Mouse (Mus musculus) mesoderm, embryonic 11.5 days (tissue): ENCODE measurements around the gene Mgll.

Experiments
- DNase-seq: peaks from one replicate; pipeline ENCODE4 v3.0.0-alpha.2; 2012; ENCODE audit warnings: low read depth, low spot score

Gene Mgll

DNA sequence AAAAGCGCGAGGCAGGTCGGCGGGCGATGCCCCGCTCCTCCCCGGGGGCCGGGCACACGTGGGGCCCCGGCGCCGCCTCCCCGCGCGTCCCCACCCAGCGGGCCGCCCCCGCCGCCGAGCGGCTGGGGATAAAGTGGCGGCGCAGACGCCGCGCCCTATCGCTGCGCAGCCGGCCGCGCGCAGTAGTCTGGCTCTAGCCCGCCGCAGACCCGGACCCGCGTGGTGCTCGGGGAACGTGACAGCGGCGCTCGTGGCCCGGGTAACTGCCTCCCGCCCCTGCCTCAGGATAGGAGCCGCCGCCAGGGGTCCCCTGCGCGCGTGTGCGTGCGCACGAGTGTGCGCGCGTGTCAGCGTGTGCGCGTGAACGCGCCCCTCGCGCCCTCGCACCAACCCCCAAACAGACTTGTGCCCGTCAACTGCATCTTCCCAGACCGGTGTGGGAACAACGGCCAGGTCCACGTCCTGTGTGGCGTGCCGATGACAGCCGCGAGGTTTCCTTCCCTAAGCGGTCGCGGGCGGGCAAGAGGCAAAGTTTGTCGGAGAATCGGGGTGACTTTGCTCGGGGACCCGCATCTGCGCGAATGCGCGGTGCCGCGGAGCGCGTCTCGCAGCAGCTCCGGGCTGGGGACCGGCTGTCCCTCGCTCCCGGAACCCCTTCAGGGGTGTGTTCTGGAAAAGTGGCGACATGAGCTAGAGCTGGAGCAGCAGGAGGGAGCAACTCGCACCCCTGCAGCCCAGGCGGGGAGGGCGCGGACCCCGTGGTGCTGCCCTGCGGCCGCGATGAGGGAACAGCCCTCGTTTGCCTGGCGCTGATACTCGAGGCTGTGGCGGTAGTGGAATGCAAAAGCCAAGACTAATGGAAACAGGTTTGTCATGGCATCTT, at the start of gene Mgll:
Mgll (plus strand) TSS at position 100 of the 883 bp plus-strand sequence.
- DNase-seq, result peak; percentile 49

DNA sequence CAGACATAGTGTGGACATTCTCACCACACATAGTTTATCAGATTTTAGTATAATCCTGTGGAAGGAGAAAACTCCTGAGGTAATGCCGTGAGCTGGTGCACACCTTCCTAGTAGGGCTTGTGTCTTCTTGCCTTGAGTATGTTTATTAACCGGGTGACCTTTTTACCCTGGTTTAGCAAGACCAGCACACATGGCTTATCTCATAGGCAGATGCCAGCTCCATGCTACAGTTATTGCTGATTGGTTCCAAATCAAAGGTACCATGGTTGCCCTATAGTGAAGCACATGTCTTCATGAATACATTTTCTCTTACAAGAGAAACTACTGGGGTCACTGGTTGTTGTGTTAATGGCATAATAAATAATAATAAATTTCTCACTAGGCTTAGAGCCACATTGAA, 48.4 kb upstream of the Mgll start:
- no peak for DNase-seq

DNA sequence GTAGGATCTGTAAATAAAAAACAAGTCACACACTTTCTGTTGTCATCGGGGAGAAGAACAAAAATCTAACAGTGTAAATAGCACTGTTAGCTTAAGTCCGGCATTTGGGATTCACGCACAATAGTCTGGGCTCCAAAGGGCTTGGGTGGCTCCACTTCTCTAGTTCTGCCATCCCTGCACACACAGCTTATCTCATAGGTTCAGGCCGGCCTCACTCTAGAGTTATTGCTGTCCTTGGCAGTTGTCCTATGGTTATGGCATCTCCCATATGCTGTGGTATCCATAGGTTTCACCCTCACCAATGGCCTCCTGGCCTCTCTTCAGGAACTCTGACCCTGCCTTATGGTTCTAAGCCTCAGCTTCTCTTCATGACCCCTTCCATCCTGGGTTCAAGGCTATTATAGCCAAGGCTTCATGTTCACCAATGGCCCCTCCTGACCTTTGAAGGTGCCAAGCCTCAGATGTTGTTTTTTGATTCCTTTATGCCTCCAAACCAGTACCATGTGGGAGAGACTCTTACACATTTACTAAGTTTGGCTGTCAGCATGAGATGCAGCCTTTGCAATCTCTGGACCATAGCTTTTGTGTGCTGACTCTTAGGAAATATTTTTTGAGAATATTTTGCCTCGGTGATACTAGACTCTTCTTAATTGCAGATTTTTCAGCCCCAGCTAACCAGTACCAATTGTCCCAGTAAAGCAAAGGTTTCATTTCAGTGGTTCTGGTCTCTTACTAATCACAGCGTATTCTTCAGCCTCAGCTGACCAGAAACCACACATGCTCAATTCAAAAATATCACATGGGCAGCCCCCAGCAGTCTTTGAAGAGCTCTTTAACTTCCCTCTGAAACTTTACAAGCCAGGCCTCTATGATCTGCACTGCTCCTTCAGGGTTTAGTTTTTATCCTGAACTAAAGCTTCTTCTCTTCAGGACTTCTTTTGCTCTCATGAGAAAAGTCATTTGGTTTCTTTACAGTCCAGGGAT, 47.2 kb upstream of the Mgll start:
- DNase-seq, result no peak

DNA sequence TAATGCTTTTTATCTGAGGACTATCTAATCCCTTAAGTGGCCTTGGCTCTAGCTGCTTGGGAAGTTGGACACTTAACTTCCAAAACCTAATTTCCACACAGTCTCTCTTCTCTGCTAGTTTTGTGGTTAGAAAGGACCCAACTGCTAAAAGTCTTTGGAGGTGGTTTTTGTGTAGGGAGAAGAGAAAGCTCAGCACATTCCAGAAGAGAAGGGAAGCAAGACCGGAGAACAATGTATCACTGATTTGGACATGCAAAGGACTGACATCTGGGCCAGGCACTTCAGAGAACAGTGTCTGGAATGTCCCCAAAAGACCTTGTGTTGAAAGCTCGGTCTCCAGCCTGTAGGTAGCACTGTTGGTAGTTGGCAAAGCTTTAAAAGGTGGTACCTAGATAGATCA, 46.5 kb upstream of the Mgll start:
- no peak for DNase-seq

DNA sequence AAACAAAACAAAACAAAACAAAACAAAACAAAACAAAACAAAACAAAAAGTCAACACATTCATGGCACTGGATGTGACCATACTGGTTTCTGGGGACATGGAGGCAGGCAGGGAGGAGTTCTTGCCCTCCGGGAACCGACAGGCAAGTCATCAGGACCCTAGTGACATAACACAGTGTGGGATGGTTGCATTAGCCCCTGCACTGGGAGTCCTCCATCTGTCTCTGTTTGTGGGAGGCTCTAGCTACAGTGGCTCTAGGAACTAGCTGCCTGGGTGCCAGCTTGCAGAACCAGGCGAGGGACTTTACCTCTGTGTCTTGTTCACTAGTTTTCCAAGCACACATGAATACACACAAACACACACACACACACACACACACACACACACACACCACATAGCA, 43.2 kb upstream of the Mgll start:
- DNase-seq, result no peak

DNA sequence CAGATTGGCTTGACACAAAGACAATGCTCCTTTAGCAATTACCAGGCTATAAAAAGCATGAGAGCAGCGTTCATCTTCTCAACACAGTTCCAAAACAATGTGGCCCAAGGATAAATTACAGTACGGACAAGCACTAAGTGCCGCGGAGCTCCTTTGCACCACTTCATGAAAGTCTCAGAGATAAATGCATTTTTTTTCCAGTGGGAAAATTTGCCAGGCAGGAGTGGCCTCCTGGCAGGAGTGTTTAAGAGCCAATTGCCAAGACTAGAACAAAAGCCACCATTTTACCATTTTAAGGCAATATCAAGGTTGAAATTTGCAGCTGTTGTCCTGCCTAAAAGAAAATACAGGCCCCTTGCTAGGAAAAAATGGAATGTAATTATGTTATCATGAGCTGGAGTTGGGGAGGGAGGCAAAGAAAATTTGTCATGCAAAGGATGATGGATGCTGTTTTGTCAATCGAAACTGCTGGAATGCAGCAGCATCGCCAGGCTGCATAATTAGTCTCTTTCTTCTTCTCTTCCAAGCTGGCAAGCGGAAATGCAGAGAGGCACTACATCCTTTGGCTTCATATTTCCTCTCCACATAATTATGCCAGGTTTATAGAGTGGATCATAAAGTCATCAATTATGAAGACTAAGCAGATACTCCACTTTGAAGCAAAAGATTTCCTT, 40.7 kb upstream of the Mgll start:
- peak; percentile 12 for DNase-seq

DNA sequence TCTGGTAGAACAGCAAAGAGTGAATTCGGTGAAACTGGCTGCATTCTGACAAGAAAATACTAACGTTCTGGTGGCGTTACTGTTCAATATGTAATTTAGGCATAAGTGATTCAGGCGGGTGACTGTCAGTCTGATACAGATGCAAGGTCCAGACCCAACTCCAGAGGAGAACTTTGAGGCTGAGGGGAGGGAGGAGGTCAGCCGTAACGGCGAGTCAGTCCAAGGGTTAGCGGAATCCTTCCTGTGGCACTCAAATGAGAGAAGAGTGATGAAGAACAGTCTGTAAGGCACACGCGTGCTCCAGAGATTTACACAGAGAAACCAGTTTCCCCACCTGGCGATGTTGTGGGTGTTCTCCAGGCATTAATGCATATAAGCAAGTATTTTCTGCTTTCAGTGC, 36.0 kb upstream of the Mgll start:
- no peak for DNase-seq

DNA sequence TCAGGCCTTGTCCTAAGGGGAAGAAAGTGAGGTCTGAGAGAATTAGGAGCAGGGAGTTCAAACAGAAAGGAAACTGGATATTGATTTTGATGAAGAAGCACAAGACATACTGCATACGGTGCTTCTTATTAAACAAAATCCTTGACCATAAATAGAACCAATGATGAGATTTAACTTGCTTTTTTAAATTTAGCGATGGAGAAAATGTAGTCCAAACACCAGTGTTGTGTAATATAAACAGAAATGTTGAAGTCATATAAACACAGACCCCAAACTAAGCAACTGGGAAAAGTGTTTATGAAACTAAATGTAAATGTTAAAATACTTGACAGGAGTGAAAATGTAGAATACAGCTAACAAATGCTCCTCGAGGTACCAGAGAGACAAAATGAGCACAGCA, 35.5 kb upstream of the Mgll start:
- DNase-seq, result no peak

DNA sequence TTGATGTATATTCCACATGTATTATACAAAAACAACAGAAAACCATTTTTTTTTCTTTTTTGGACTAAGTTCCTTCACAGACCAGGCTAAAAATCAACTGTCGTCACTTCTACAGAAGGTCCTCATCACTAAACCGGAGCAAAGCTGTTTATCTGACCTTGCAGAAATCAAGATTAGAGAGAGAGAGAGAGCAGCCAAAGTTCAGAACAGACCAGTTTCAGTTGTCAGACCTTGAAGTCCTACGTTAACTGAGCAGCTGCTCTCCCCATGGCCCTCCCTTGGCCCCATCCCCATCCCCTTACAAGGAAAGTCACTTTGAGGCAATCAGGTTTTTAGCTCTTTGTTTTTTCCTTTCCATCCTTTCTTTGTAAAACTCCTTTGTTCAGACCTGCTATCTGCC, 34.0 kb upstream of the Mgll start:
- DNase-seq, result no peak

DNA sequence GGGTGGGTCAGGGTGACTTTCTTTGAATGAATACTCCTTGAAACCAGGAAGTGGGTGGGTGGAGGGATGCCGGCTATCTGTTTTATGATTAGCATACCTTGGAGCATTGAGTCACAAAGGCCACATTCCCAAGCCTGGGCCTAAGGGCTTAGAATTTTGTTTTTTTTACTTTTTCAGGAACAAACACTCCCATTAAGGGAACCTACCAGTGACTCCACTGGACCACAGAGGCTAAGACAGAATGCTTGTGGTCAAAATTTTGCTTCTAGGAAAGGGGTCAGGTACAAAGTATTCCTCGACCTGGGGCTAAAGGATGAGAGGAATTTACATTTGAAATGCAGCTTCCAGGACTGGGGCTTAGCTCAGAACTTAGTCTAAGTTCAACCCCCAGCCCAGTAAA, 32.9 kb upstream of the Mgll start:
- DNase-seq, result no peak

DNA sequence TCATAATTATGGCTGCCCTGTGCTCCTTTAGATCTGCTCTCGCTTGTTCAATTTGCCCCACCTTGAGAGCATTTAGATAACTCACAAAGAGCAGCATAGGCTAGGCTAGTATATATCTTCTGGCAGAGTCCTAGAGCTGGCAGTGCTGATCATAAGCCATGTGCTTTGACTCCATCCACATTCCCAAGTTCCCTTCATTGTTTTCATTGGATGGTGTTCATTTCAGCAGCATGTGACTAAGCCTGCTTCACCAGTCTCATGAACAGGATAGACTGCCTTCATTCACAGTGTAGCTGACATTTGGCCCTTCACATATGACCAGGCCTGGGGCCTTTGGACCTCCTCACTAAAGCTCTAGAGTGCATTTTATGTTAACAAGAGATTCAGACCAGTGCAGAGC, 21.3 kb upstream of the Mgll start:
- no peak for DNase-seq

DNA sequence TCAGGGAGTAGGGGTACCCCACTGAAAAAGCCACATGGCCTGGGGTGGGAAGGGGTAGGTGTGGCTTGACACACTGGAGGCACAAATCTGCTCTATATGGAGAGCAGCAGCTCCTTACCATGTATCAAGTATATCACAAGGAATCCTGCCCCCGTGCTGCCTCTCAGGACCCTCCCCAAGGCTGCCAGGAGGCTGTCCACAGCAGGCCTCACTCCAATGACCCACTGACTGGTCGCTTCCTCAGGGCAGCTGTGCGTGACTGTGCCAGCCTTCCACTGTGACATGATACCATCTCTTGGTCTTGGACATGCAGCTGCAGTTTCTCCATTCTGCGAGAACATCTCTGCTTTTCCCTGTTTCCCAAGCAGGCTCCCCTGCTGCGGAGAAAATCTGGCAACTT, 20.5 kb upstream of the Mgll start:
- no peak for DNase-seq

DNA sequence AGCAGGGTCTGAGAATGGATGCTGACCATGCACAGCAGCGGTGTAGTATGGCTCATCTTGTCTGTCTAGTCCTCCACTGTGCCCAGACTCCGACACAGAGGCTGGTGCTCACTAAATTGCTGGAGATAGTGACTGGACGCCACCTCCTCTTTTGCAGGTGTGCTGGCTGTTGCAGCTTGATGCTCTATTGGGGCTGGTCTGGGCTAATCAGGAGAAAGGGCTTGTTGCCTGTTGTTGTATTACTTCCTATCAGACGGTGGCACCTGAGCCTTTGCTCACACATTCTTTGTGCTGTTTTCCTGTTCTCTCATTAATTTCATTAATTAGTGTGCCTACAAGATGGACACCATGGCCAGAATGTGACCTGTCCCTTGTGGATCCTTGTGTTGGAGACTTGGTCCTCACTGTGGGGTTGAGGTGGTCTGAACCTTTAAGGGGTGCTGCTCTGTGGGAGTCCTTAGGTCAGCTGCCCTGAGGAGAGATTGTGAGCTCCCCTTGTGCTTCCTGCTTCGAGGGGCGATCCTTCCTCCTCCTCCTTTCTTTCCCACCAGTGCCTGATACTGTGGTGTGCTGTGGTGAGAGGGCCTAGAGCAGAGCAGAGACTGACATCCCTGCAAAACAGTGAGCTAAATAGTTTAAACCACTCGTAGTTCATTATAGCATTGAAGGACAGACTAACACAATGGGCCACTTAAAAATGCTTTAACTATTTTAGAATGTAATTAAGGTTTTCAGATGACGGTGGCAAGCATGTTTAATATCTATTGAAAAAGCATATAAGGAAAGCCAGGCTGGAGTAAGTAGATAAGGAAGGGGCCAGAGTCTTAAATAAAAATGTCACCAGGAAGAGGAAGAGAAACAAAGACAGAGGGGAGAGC, 15.6 kb upstream of the Mgll start:
- DNase-seq, result no peak

DNA sequence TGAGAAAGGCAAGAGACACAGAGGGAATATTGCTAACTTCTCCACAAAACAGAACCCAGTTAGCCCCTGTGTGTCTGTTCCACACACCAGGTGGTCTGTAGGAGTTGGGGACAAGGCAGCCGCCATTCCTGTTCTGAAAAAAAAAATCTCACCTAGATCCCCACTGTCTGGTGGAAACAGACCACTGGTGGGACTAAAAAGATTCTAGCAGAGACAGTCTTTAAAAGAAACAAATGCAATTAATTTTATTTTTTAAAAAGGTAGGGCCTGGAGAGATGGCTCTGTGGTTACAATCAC, 15.0 kb upstream of the Mgll start:
- DNase-seq, result no peak

DNA sequence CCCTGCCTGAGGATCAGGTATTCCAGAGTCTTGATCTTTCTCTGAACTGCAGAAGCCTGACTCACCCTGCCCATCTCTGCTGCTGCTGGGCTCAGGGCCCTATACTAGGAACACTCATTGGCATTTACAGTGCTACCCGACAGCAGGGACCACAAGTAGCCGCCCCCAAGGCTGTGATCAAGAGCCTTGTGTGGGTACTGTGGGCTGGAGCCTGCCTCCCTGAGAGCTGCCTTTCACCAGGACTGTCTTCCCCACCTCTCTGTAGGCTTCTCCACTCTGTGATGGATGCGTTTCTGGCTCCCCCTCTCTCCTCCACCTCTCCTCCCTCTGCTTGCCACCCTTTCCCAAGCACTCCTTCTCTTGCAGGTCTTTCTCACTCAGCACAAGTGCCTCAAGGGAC, 12.9 kb upstream of the Mgll start:
- no peak for DNase-seq

DNA sequence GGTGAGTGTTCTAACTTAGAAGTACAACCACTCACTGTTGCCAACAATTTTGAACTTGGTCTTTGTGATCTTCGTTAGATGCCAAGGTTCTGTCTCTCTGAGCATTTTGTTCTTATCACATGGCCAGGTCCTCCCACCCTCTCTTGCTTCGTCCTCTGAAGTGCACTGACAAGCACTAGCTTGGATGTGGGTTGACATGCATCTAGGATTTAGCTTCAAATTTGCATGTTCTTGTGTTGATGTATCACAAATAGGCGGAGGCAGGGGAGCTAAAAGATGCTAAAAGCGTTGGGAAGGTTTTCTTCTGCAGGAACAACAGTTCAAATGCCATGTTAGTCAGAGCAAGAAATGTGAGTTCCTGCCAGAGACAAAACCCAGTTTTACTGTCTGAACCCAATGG, 12.1 kb upstream of the Mgll start:
- no peak for DNase-seq

DNA sequence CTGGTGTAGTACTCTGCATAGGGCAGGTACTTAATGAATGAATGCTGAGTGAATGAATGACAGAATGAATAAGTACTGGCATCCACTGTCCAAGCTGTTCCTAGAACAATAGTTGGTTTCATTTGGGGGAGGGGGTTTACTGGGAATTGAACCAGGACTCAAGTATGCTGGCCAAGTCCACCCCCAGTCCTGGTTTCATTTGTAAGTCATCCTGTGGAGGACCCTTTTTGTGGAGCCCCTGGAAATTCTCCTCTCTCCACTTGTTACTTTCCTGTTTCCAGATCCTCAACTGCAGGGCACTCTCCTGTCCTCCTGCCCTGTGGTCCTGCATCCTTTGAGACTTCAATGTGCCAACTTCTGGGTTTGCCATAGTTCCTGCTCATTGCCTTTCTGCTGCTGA, 10.9 kb upstream of the Mgll start:
- DNase-seq, result no peak

DNA sequence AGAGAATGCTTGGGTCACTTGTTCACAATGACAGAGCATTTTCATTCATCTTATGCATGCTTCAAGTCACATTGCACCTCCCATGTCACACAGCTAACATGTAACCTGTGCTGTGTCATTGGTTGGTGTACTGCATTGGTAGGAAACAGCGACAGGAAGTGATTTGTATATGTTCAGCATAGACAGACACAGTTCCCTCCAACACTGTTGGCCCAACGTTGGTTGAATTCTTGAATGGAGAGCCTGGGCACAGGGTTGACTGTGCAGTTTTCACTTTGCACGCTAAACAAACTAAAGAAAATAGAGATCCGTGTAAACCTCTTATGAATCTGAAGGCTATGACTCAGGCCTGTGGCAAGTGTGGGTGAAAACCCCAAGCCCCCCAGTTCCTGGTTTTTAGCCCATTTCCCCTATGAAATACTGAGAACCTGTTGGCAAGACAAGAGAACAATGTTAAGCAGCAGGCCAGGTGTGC, 10.0 kb upstream of the Mgll start:
- no peak for DNase-seq

DNA sequence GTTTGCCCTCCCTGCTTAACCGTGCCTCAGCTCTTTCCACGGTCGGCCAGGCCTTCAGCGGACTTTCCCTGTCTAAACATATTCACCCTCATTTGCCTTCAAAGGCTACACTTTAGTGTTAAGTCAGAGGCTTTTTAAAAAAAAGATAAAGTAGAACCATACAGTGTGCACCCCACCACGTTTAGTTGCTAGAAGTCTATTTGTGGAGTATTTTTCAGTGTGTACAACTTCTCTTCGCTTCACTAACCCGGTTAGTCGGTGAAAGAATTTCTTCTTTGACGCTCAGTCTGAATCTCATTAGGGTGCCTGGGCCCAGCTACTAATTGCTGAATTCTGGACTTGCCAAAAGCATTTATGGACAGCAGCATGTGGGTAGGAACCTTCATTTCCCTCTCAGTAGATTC, 8.8 kb upstream of the Mgll start:
- DNase-seq, result no peak

DNA sequence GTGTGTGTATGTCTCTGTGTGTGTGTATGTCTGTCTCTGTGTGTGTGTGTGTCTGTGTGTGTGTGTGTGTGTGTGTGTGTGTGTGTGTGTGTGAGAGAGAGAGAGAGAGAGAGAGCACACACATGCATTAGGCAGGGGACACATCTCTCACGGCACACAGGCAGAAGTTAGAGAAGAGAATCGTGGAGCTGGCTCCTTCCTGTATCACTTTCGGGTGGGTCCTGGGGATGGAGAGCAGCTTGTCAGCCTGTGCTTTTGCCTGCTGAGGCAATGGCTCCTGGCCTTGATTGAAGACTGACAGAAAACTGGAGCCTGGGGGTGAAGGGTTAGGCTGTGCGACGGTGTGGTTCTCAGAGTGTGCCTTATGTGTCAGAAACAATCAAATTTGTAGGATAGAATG, 8.2 kb upstream of the Mgll start:
- no peak for DNase-seq
